Mouse (Mus musculus) embryonic fibroblast, embryonic 13.5 days (primary cell): ENCODE measurements around the gene Asb11.

Experiments
- CTCF ChIP-seq: IDR thresholded peaks from 2 replicates; pipeline ENCODE4 v1.5.1; 2011; ENCODE audit warnings: mild to moderate bottlenecking, control low read depth, low read length, moderate library complexity, borderline replicate concordance; ENCODE audit not compliant: insufficient read depth
- POLR2A ChIP-seq: IDR thresholded peaks from 2 replicates; pipeline ENCODE4 v1.6.1; 2011; ENCODE audit warnings: low read depth, mild to moderate bottlenecking, control low read depth, low read length, moderate library complexity

DNA sequence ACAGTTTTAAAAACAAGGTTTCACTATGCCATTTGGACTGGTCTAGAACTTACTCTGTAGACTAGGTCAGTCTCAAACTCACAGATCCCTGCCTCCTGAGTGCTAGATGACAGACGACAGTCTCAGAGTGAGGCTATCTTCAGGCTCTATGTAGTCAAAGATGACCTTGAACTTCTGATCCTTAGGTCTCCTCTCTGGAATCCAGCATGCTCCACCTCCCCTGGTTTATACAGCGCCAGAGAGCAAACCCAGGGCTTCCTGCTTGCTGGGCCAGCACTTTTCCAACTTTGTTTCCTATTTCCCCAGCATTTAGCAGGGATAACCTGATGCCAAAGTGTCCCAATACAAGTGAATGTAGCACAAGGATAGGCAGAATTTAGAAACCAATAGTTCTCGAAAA, 3.9 kb downstream of the Asb11 start:
- TF ChIP-seq POLR2A: no peak
- no peak for TF ChIP-seq CTCF
